Mouse (Mus musculus) embryonic facial prominence, embryonic 12.5 days (tissue): Measurements from ENCODE around the gene Ndufc1. TPM values are rescaled to one million over a fixed set of nuclear protein-coding genes. Genes with fewer than 3 reads are reported as not detected.
"Not testable (repeated sequence)": the region's sequence is repeated elsewhere in the genome, so short reads cannot be mapped to it uniquely, and the experiment has no call there.

Experiments
- ATAC-seq: fragments of 200-750 bp; cut with Nextera tagmentation; 2 replicates; pipeline ENCODE4 v1.8.0; 2017; ENCODE audit not compliant: insufficient number of reproducible peaks, insufficient read depth, low FRiP score, low TSS enrichment
- H3K27ac ChIP-seq: fragments of 300-500 bp; sonication (generic); 2 replicates; pipeline ENCODE4 v1.5.1; 2016; ENCODE audit warnings: mild to moderate bottlenecking
- H3K27me3 ChIP-seq: fragments of 300-500 bp; sonication (generic); 2 replicates; pipeline ENCODE4 v1.6.1; 2016; ENCODE audit warnings: mild to moderate bottlenecking, moderate library complexity
- H3K36me3 ChIP-seq: fragments of 300-500 bp; sonication (generic); 2 replicates; pipeline ENCODE4 v1.6.1; 2016; ENCODE audit warnings: mild to moderate bottlenecking
- H3K4me1 ChIP-seq: fragments of 300-500 bp; sonication (generic); 2 replicates; pipeline ENCODE4 v1.6.1; 2016
- H3K4me2 ChIP-seq: fragments of 300-500 bp; sonication (generic); replicated peaks from 2 replicates; pipeline ENCODE4 v1.6.1; 2016; ENCODE audit warnings: mild to moderate bottlenecking, moderate library complexity
- H3K4me3 ChIP-seq: fragments of 300-500 bp; sonication (generic); 2 replicates; pipeline ENCODE4 v1.5.1; 2016; ENCODE audit warnings: mild to moderate bottlenecking
- H3K9ac ChIP-seq: fragments of 300-500 bp; sonication (generic); 2 replicates; pipeline ENCODE4 v1.6.1; 2016; ENCODE audit warnings: mild to moderate bottlenecking, moderate library complexity
- H3K9me3 ChIP-seq: fragments of 300-500 bp; sonication (generic); 2 replicates; pipeline ENCODE4 v1.6.1; 2016; ENCODE audit warnings: mild to moderate bottlenecking, moderate library complexity
- WGBS: fragments of 180-500 bp; shearing (Covaris S2); methylation state at CpG from one replicate; pipeline ENCODE4 v1.1.7; 2016; 5-methylcytosine and 5-hydroxymethylcytosine counted together
- polyA plus RNA-seq: library from polyadenylated mRNA; unstranded; fragments of >200 nt; fragmentation: Nextera tagmentation; extraction: Ambion mirVana; gene quantifications from 2 replicates; pipeline ENCODE4 v1.2.1, GENCODE M21; 2016

Gene Ndufc1
- polyA plus RNA-seq, 1 experiment from 2014 or later = 685 TPM

DNA sequence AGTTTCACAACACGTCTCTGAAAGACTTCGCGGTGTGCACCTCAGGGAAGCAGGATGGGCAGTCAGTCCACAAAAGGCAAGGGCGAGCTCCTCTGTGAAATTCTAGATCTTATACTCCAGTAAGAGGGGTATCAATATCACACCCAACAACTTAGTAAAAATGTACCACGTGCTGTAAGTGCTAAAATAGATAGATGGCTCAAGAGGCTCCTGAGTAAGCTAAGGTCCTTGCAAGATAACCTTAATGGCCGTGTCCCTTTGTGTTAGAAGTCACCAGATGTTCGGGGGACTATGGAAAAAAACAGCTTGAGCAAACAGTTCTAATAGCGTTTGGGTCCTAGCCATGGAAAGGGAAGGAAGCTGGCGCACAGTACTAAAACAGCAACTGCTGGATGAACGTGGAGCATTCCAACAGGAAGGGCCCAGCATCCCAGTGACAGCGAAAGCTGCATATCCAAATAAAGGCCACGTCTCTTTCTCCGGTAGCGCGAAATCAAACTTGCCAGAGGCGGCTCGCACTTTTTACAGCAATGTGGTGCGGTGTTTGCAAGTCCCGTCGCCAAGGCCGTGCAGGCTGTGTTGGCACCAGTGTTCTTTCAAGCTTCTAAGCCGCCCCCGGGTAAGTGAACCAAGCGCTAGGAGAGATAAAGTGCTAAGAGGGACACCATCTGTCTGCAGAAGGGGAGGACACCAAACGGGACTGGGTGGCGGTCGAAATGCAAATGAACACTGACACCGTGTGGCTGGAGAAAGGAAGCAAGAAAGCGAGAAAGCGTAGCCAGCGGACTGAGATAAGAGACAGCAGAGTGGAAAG, 43.9 kb downstream of the Ndufc1 start:
- peaks cover 7% of the 10 kb centered on the region; the same call in 1 of the 2 replicates for H3K4me1 ChIP-seq
- H3K4me3 ChIP-seq = peak overlapping the region; percentile 46
- H3K4me2 ChIP-seq = peak overlapping the region; percentile 81
- 0 out of 2 replicates have a peak, but pooled peaks cover 3% of the 10 kb centered on the region for H3K27me3 ChIP-seq
- no peaks in the 10 kb centered on the region for H3K36me3 ChIP-seq
- no peak overlapping the region for H3K27ac ChIP-seq
- peak; percentile 79 for ATAC-seq
- peak overlapping the region; percentile 59 for H3K9ac ChIP-seq
- no peaks in the 10 kb centered on the region for H3K9me3 ChIP-seq
- WGBS = 4% methylated on average over 31 of the region's 31 CpGs

DNA sequence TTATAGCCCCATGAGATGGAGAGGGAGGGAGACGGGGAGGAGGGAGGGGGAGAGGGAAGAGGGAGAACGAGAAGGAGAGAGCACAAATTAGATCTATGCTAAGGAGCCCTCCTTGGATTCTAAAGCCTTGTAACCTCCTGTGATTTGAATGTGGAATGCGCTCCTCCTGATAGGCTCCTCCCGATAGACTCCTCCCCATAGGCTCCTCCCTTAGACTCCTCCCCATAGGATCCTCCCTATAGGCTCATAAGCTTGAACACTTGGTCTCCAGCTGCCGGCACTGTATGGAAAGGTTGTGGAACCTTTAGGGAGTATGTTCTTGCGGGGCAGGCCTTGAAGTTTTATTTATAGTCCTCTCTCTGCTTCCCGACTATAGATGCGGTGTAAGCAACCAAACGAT, 47.7 kb downstream of the Ndufc1 start:
- H3K4me1 ChIP-seq = peaks cover 7% of the 10 kb centered on the region; the same call in 1 of the 2 replicates
- H3K27ac ChIP-seq = no peak overlapping the region
- no peak overlapping the region for H3K9ac ChIP-seq
- no peak overlapping the region for H3K4me2 ChIP-seq
- no peak for ATAC-seq
- 0 out of 2 replicates have a peak, but pooled peaks cover 3% of the 10 kb centered on the region for H3K27me3 ChIP-seq
- no peaks in the 10 kb centered on the region for H3K9me3 ChIP-seq
- H3K36me3 ChIP-seq = no peaks in the 10 kb centered on the region
- H3K4me3 ChIP-seq = no peak overlapping the region
- WGBS = 24% methylated on average over 9 of the region's 9 CpGs

DNA sequence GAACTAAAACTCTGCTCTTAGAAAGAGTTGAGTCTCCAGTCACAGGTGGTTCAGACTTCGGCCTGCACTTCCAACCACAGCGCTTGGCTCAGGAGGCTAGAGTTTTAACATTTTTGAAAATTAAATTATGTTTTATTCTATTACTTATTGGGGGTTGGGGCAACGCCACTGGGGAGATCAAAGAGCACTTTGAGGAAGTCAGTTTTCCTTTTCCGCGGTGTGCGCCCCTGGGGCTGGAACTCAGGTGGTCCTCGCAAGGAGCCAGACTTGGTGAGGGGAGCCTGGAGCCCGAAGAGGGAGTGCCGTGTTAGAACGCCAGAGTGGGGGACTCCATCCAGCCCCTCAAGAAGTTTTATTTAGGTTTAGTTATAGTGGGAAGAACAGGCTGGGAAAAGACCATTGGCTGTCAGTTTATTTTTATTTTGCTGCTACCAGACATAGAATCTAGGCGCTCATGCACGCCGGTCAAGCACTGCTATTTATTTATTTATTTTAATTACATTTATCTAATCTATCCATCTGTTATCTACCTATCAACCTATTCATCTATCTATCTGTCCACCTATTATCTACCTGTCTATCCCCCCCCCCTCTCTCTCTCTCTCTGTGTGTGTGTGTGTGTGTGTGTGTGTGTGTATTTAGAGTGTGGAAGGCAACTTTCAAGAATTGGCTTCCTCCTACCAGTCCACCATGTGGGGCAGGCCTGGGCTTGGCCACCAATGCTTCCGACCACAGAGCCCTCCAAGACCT, 49.1 kb downstream of the Ndufc1 start:
- WGBS = 20% methylated on average over 14 of the region's 14 CpGs
- Histone ChIP-seq H3K4me3 (peak overlapping the region; percentile 68), H3K9me3 (no peaks in the 10 kb centered on the region), H3K27me3 (0 out of 2 replicates have a peak, but pooled peaks cover 3% of the 10 kb centered on the region), H3K4me1 (peaks cover 4% of the 10 kb centered on the region; the same call in 1 of the 2 replicates), H3K9ac (no peak overlapping the region), H3K27ac (no peak overlapping the region), H3K36me3 (no peaks in the 10 kb centered on the region), H3K4me2 (peak overlapping the region; percentile 77)
- no peak for ATAC-seq

DNA sequence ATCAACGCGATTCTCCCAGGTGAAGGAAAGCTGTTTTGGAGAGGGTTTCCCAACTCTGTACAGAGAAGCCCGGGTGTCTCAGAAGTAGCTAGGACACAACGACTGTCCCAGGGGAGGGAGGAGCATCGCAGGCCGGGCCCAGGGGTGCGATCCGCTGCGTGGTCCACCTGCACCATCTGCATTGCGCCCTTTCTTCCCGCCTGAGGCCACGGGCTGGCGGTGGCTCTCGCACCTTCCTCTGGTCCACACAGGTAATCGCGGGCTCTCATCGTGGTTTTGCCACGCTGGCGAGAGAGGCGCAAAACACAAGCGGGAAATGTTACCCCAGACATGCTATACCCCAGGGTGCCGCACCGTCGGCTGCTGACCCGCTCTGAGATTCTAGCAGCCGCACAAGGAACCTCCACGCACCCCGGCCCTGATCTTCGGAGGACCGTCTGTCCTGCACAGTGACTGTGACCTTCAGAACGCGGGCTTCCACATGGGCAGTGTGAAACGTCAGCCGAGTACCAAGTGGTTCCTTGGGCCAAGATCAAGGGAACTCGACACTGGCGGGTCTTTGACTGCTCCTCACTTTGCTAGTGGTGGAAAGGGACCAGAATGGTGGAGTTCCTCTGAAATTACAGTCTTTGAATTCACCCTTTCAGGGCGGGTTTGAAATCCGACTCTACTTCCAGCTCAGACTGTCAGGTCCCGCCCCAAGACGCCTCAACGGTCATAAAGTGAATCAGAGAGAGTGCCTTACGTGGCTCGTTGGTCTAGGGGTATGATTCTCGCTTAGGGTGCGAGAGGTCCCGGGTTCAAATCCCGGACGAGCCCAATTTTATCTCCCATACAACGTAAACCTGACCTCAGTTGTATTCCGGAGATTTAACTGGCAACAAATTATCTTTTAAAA, 49.9 kb downstream of the Ndufc1 start:
- H3K9ac ChIP-seq = peak overlapping the region; percentile 55
- H3K4me3 ChIP-seq = peak overlapping the region; percentile 68
- peak; percentile 53; the same call in 1 of the 2 replicates for ATAC-seq

DNA sequence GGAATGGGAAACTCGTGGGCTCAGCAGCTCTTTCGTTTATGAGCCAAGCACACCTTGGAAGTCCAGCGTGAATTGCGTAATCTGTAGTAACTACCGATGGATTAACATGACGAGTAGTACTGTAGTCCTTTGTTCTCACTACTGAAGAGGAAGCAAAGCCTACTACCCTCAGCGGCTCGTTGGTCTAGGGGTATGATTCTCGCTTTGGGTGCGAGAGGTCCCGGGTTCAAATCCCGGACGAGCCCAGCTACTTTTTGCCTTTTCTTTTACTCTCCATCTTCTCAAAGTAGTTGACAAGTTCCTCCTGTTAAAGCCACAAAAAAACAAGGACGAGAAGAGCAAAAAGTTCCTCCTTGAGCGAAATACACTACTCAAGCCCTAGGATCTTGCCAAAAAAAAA, 50.6 kb downstream of the Ndufc1 start:
- no peak for ATAC-seq
- no peaks in the 10 kb centered on the region for H3K9me3 ChIP-seq

More for the DNA sequence above, 49.9 kb downstream of the Ndufc1 start:
- Histone ChIP-seq H3K27ac (peak overlapping the region; percentile 32; the same call in 1 of the 2 replicates), H3K9me3 (no peaks in the 10 kb centered on the region), H3K36me3 (no peaks in the 10 kb centered on the region), H3K4me2 (peak overlapping the region; percentile 77), H3K4me1 (no peaks in the 10 kb centered on the region), H3K27me3 (0 out of 2 replicates have a peak, but pooled peaks cover 3% of the 10 kb centered on the region)
- whole genome bisulfite sequencing = under 1% methylated on average over 50 of the region's 50 CpGs

DNA sequence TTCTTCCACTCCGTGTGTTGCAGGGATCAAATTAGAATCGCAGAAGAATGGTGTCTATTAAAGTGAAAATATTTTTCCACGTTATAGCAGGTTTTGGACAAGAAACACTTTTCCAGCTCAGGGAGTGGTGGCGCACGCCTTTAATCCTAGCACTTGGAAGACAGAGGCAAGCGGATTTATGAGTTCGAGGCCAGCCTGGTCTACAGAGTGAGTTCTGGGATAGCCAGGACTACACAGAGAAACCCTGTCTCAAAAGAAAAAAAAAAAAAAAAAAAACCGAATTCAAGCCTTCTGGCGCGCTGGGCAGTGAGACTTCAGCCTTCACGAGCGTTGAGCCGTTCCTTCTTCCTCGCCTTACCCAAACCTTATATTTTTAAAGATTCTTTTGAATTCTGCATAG, 51.2 kb downstream of the Ndufc1 start:
- Histone ChIP-seq H3K9me3 (no peaks in the 10 kb centered on the region), H3K4me2 (peak overlapping the region; percentile 77), H3K27ac (no peak overlapping the region), H3K4me1 (no peaks in the 10 kb centered on the region), H3K9ac (no peak overlapping the region), H3K27me3 (no peaks in the 10 kb centered on the region), H3K4me3 (peak overlapping the region; percentile 68), H3K36me3 (no peaks in the 10 kb centered on the region)
- 9% methylated on average over 14 of the region's 14 CpGs for WGBS
- no peak for ATAC-seq

More for the DNA sequence above, 50.6 kb downstream of the Ndufc1 start:
- Histone ChIP-seq H3K4me3 (peak overlapping the region; percentile 68), H3K27ac (no peak overlapping the region), H3K27me3 (no peaks in the 10 kb centered on the region), H3K4me1 (no peaks in the 10 kb centered on the region), H3K4me2 (peak overlapping the region; percentile 77), H3K36me3 (no peaks in the 10 kb centered on the region), H3K9ac (no peak overlapping the region)
- WGBS = under 1% methylated on average over 15 of the region's 15 CpGs

DNA sequence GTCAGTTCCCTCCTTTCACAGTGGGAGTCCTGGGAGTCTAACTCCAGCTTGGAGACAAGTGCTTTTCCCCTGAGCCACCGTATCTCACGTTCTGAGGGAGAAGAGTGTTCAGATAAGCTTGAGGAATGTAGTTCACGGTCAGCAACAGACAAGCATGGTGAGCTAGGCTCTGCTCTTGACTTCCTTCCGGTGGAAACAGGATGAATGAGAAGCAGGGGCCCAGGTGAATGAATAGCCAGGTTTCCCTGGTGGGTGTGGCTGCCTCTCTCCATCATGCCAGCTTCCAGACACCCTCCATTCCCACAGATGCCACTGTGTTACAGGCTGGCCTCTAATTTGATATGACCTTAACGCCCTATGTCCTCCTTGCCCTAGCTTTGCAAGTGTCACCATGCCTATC, 51.7 kb downstream of the Ndufc1 start:
- H3K9me3 ChIP-seq = no peaks in the 10 kb centered on the region

DNA sequence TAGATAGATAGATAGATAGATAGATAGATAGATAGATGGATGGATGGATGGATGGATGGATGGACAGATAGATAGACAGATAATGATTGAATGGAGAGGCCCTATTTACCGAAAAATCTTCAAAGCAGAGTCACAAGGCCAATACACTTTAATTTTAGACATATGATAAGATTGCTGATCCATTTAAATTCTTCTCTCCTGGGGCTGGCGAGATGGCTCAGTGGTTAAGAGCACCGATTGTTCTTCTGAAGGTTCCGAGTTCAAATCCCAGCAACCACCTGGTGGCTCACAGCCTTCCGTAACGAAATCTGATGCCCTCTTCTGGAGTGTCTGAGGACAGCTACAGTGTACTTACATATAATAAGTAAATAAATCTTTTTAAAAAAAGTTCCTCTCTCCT, 53.8 kb downstream of the Ndufc1 start:
- H3K4me3 ChIP-seq, H3K4me1 ChIP-seq, H3K36me3 ChIP-seq, H3K4me2 ChIP-seq, H3K9ac ChIP-seq, H3K9me3 ChIP-seq, ATAC-seq, H3K27me3 ChIP-seq, H3K27ac ChIP-seq: not testable (repeated sequence)
- WGBS = 82% methylated on average over 6 of the region's 6 CpGs

More for the DNA sequence above, 51.7 kb downstream of the Ndufc1 start:
- no peak overlapping the region for H3K27ac ChIP-seq
- no peaks in the 10 kb centered on the region for H3K27me3 ChIP-seq
- WGBS = 48% methylated on average over 5 of the region's 5 CpGs
- ATAC-seq = no peak
- peak overlapping the region; percentile 77; the same call in 1 of the 2 replicates for H3K4me2 ChIP-seq
- H3K4me3 ChIP-seq = no peak overlapping the region
- no peaks in the 10 kb centered on the region for H3K36me3 ChIP-seq
- H3K9ac ChIP-seq = no peak overlapping the region
- no peaks in the 10 kb centered on the region for H3K4me1 ChIP-seq

Other genes starting within 250 kb of the Ndufc1 start
- 14.4 and 14.6 TPM in 2 replicates for gene Noct, start 184.5 kb downstream of the Ndufc1 start, polyA plus RNA-seq
- 48.2 and 54.8 TPM in 2 replicates for gene Elf2, start 68.3 kb downstream of the Ndufc1 start, polyA plus RNA-seq
- gene Mgarp, start 12.2 kb downstream of the Ndufc1 start, polyA plus RNA-seq = 8.6 and 12.6 TPM in 2 replicates
- gene Naa15, start 6.2 kb upstream of the Ndufc1 start, polyA plus RNA-seq = 58.0 and 65.4 TPM in 2 replicates
- 26.7 and 27.4 TPM in 2 replicates for gene Rab33b, start 74.9 kb upstream of the Ndufc1 start, polyA plus RNA-seq
- 4.6 and 4.8 TPM in 2 replicates for gene Setd7, start 151.9 kb upstream of the Ndufc1 start, polyA plus RNA-seq